Mouse (Mus musculus): ENCODE data around the gene Uqcr11. TPM values are rescaled to one million over a fixed set of nuclear protein-coding genes. Genes with fewer than 3 reads are reported as not detected.

The Uqcr11 gene
- 509 and 519 TPM in 2 replicates for polyA plus RNA-seq (2015; fragmentation: Nextera tagmentation; extraction: Ambion mirVana)

GRCm38 (mm10) chr10:80406684-80407501, at the start of gene Uqcr11:
Gene Uqcr11, minus strand, starts transcription at chr10:80406830.
- H3K4me1 ChIP-seq (ENCODE audit: control insufficient read depth, low read depth, low read length), result peaks cover 35% of the 10 kb centered on the region
- peak within 1 kb of the TSS; percentile 86 for H3K27ac ChIP-seq (ENCODE audit: low read length)
- peak within 1 kb of the TSS; percentile 78 for H3K9ac ChIP-seq (ENCODE audit: low read depth, low read length)
- peak within 1 kb of the TSS; percentile 96 for H3K4me2 ChIP-seq (ENCODE audit: low read depth, low read length)
- ATAC-seq (ENCODE audit: low read depth), result peak; percentile 84
- H3K27me3 ChIP-seq (ENCODE audit: control insufficient read depth, insufficient read depth, low read depth, low read length), result no peaks in the 10 kb centered on the region
- no peaks in the 10 kb centered on the region for H3K9me3 ChIP-seq (replicated peaks; ENCODE audit: control insufficient read depth, low read length)
- peaks cover 37% of the 10 kb centered on the region for H3K36me3 ChIP-seq (ENCODE audit: control insufficient read depth, insufficient read depth)
- H3K4me3 ChIP-seq (ENCODE audit: low read depth, low read length), result peak within 1 kb of the TSS; percentile 79
- under 1% methylated on average over 27 of the region's 27 CpGs for WGBS (ENCODE audit: insufficient replicate concordance)

- no peak for ATAC-seq (ENCODE audit: low read depth)
- no peaks in the 10 kb centered on the region for H3K36me3 ChIP-seq (ENCODE audit: control insufficient read depth, insufficient read depth)
- H3K27me3 ChIP-seq (ENCODE audit: control insufficient read depth, insufficient read depth, low read depth, low read length), result peaks cover 16% of the 10 kb centered on the region
- H3K4me1 ChIP-seq (ENCODE audit: control insufficient read depth, low read depth, low read length), result peaks cover 2% of the 10 kb centered on the region
- no peak overlapping the region for H3K27ac ChIP-seq (ENCODE audit: low read length)
- no peak overlapping the region for H3K4me2 ChIP-seq (ENCODE audit: low read depth, low read length)
- H3K4me3 ChIP-seq (ENCODE audit: low read depth, low read length), result no peak overlapping the region
- WGBS (ENCODE audit: insufficient replicate concordance), result 48% methylated on average over 5 of the region's 5 CpGs
- no peak overlapping the region for H3K9ac ChIP-seq (ENCODE audit: low read depth, low read length)
- no peaks in the 10 kb centered on the region for H3K9me3 ChIP-seq (replicated peaks; ENCODE audit: control insufficient read depth, low read length)
Observed at GRCm38 (mm10) chr10:80455697-80456096, 49.1 kb upstream of the Uqcr11 start.

- Histone ChIP-seq H3K27me3 (ENCODE audit: control insufficient read depth, insufficient read depth, low read depth, low read length) (peaks cover 12% of the 10 kb centered on the region), H3K4me2 (ENCODE audit: low read depth, low read length) (no peak overlapping the region), H3K4me1 (ENCODE audit: control insufficient read depth, low read depth, low read length) (peaks cover 6% of the 10 kb centered on the region), H3K36me3 (ENCODE audit: control insufficient read depth, insufficient read depth) (no peaks in the 10 kb centered on the region), H3K4me3 (ENCODE audit: low read depth, low read length) (no peak overlapping the region), H3K9ac (ENCODE audit: low read depth, low read length) (no peak overlapping the region), H3K27ac (ENCODE audit: low read length) (no peak overlapping the region), H3K9me3 (replicated peaks; ENCODE audit: control insufficient read depth, low read length) (no peaks in the 10 kb centered on the region)
- WGBS (ENCODE audit: insufficient replicate concordance), result 73% methylated on average over 5 of the region's 5 CpGs
- no peak for ATAC-seq (ENCODE audit: low read depth)
Observed at GRCm38 (mm10) chr10:80454781-80455180, 48.2 kb upstream of the Uqcr11 start.

DNA sequence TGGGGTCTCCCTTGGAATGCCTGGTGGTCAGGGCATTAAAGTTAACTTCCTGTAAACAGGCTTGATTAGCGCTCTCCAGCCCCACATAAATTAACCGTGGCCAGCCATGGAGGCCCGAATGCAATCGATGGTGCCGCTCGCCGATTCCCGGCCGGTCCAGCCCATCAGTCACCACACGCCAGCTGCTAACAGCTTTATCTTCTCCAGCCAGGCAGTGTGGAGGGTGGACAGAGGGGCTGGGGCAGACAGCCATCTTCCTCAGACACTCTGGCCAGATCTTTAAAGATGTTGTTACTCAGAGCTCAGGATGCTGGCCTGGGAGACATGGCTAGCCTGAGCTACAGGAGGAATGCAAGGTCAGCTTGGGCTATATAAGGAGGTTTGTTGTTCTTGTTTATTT, 47.0 kb upstream of the Uqcr11 start:
- no peak overlapping the region for H3K9ac ChIP-seq (ENCODE audit: low read depth, low read length)
- no peak for ATAC-seq (ENCODE audit: low read depth)
- H3K27me3 ChIP-seq (ENCODE audit: control insufficient read depth, insufficient read depth, low read depth, low read length), result peaks cover 12% of the 10 kb centered on the region
- no peaks in the 10 kb centered on the region for H3K9me3 ChIP-seq (replicated peaks; ENCODE audit: control insufficient read depth, low read length)
- WGBS (ENCODE audit: insufficient replicate concordance), result 46% methylated on average over 10 of the region's 10 CpGs
- no peak overlapping the region for H3K4me3 ChIP-seq (ENCODE audit: low read depth, low read length)
- no peak overlapping the region for H3K4me2 ChIP-seq (ENCODE audit: low read depth, low read length)
- H3K4me1 ChIP-seq (ENCODE audit: control insufficient read depth, low read depth, low read length), result peaks cover 6% of the 10 kb centered on the region
- H3K27ac ChIP-seq (ENCODE audit: low read length), result no peak overlapping the region
- H3K36me3 ChIP-seq (ENCODE audit: control insufficient read depth, insufficient read depth), result no peaks in the 10 kb centered on the region

DNA sequence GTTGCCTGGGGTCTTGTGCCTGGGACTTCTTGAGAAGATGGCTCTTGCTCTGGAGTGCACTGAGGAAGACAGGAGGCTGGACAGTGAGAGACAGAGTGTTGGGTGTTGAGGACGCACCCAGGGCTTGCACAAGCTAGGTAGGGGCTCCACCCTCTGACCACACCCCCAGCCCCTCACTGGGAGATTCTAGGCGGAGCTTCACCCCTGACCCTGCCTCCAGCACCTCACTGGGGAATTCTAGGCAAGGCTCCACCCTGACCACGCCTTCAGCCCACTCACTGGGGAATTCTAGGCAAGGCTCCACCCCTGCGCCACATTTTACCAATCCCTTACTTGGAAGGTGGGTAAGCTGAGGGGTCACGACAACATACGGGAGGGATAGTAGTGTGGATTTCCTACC, 44.0 kb upstream of the Uqcr11 start:
- ATAC-seq (ENCODE audit: low read depth), result peak; percentile 45

DNA sequence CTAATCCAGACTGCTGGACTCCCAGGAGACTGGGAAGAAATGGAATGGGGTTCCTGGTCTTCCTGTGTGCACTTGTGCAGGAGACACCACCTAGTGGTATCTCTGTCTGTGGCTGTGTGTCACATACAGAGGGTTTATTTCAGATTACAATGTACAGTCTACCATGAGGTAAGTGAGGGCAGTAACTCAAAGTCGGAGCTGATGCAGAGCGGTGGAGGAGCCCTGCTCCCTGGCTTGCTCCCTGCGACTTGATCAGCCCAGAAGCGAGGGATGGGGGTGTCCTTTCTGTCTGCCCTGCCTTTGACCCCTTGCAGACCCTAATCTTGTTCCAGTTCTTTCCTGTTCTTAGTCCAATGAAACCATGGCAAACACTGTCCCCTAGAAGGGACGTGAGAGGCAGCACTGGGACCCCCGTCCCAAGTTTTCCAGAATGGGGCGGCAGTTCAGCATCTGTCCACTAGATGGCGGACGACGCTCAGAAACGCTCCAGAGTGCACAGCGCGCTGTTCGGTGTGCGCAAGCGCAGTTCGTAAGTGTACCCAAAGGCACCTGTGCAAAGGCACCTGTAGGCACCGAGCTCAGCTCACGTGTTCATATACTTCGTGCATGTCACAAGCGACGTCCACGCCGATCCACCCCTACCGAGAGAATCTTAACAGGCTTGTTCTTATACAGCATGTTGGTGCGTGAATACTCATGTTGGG, 39.4 kb upstream of the Uqcr11 start:
- no peaks in the 10 kb centered on the region for H3K36me3 ChIP-seq (ENCODE audit: control insufficient read depth, insufficient read depth)
- H3K27me3 ChIP-seq (ENCODE audit: control insufficient read depth, insufficient read depth, low read depth, low read length), result peaks cover under 1% of the 10 kb centered on the region
- H3K4me1 ChIP-seq (ENCODE audit: control insufficient read depth, low read depth, low read length), result peaks cover 26% of the 10 kb centered on the region
- H3K27ac ChIP-seq (ENCODE audit: low read length), result no peak overlapping the region
- no peak overlapping the region for H3K9ac ChIP-seq (ENCODE audit: low read depth, low read length)
- H3K4me3 ChIP-seq (ENCODE audit: low read depth, low read length), result no peak overlapping the region
- WGBS (ENCODE audit: insufficient replicate concordance), result 8% methylated on average over 26 of the region's 26 CpGs
- no peaks in the 10 kb centered on the region for H3K9me3 ChIP-seq (replicated peaks; ENCODE audit: control insufficient read depth, low read length)
- peak; percentile 51 for ATAC-seq (ENCODE audit: low read depth)
- H3K4me2 ChIP-seq (ENCODE audit: low read depth, low read length), result no peak overlapping the region

More for the DNA sequence above, 44.0 kb upstream of the Uqcr11 start:
- Histone ChIP-seq H3K9me3 (replicated peaks; ENCODE audit: control insufficient read depth, low read length) (no peaks in the 10 kb centered on the region), H3K27ac (ENCODE audit: low read length) (no peak overlapping the region), H3K36me3 (ENCODE audit: control insufficient read depth, insufficient read depth) (no peaks in the 10 kb centered on the region), H3K27me3 (ENCODE audit: control insufficient read depth, insufficient read depth, low read depth, low read length) (peaks cover 12% of the 10 kb centered on the region), H3K4me1 (ENCODE audit: control insufficient read depth, low read depth, low read length) (peaks cover 18% of the 10 kb centered on the region), H3K4me2 (ENCODE audit: low read depth, low read length) (no peak overlapping the region), H3K4me3 (ENCODE audit: low read depth, low read length) (no peak overlapping the region), H3K9ac (ENCODE audit: low read depth, low read length) (no peak overlapping the region)
- 12% methylated on average over 6 of the region's 6 CpGs for WGBS (ENCODE audit: insufficient replicate concordance)

GRCm38 (mm10) chr10:80445052-80445451, 38.4 kb upstream of the Uqcr11 start:
- no peak overlapping the region for H3K4me3 ChIP-seq (ENCODE audit: low read depth, low read length)
- no peak overlapping the region for H3K9ac ChIP-seq (ENCODE audit: low read depth, low read length)
- H3K36me3 ChIP-seq (ENCODE audit: control insufficient read depth, insufficient read depth), result no peaks in the 10 kb centered on the region
- no peaks in the 10 kb centered on the region for H3K9me3 ChIP-seq (replicated peaks; ENCODE audit: control insufficient read depth, low read length)
- ATAC-seq (ENCODE audit: low read depth), result no peak
- H3K4me1 ChIP-seq (ENCODE audit: control insufficient read depth, low read depth, low read length), result peaks cover 20% of the 10 kb centered on the region
- H3K4me2 ChIP-seq (ENCODE audit: low read depth, low read length), result no peak overlapping the region
- WGBS (ENCODE audit: insufficient replicate concordance), result 17% methylated on average over 1 of the region's 1 CpGs
- no peaks in the 10 kb centered on the region; the same call in 1 of the 2 replicates for H3K27me3 ChIP-seq (ENCODE audit: control insufficient read depth, insufficient read depth, low read depth, low read length)
- H3K27ac ChIP-seq (ENCODE audit: low read length), result no peak overlapping the region

DNA sequence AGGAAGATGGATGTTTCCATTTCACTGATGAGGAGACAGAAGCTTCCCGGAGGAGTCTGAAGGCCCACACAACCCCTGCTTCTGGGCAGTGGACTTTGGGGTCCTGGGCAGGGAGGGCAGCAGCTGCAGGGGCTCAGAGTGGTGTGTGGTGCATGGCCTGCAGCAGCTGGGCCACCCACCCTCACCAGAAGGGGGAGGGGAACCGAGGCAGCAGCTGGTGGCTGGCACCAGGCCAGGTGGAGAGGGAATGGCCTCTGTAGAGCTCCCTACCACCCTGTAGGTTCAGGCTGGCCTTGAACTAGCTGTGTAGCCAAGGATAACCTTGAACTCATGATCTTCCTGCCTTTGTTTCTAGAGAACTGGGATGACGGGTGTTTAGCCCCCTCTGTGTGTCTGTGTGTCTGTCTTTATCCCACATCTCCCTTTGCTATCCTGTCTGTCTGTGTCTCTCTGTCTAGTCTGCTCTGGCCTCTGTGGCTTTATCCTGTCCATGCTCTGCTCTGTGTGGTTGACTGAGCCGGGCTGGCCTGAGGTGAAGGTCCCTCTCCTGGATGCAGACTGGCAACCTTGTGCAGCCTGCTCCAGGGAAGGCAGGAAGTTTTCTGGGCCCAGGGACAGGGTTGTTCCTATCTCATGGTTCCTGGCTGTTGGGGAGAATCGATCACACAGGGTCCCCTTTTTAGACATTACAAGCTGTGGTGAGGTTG, 37.9 kb upstream of the Uqcr11 start:
- H3K27ac ChIP-seq (ENCODE audit: low read length), result no peak overlapping the region
- ATAC-seq (ENCODE audit: low read depth), result no peak
- 37% methylated on average over 5 of the region's 5 CpGs for WGBS (ENCODE audit: insufficient replicate concordance)

More for the DNA sequence above, 37.9 kb upstream of the Uqcr11 start:
- Histone ChIP-seq H3K4me1 (ENCODE audit: control insufficient read depth, low read depth, low read length) (peaks cover 20% of the 10 kb centered on the region), H3K9ac (ENCODE audit: low read depth, low read length) (no peak overlapping the region), H3K27me3 (ENCODE audit: control insufficient read depth, insufficient read depth, low read depth, low read length) (no peaks in the 10 kb centered on the region; the same call in 1 of the 2 replicates), H3K9me3 (replicated peaks; ENCODE audit: control insufficient read depth, low read length) (no peaks in the 10 kb centered on the region), H3K4me2 (ENCODE audit: low read depth, low read length) (no peak overlapping the region), H3K4me3 (ENCODE audit: low read depth, low read length) (no peak overlapping the region), H3K36me3 (ENCODE audit: control insufficient read depth, insufficient read depth) (no peaks in the 10 kb centered on the region)
